Mouse (Mus musculus) WW6 (cell line): ENCODE results near the gene Scn3a.

Experiments
- DNase-seq: peaks from one replicate; pipeline ENCODE4 v3.0.0-alpha.2; 2013; ENCODE audit warnings: low read depth, low spot score

The Scn3a gene

DNA sequence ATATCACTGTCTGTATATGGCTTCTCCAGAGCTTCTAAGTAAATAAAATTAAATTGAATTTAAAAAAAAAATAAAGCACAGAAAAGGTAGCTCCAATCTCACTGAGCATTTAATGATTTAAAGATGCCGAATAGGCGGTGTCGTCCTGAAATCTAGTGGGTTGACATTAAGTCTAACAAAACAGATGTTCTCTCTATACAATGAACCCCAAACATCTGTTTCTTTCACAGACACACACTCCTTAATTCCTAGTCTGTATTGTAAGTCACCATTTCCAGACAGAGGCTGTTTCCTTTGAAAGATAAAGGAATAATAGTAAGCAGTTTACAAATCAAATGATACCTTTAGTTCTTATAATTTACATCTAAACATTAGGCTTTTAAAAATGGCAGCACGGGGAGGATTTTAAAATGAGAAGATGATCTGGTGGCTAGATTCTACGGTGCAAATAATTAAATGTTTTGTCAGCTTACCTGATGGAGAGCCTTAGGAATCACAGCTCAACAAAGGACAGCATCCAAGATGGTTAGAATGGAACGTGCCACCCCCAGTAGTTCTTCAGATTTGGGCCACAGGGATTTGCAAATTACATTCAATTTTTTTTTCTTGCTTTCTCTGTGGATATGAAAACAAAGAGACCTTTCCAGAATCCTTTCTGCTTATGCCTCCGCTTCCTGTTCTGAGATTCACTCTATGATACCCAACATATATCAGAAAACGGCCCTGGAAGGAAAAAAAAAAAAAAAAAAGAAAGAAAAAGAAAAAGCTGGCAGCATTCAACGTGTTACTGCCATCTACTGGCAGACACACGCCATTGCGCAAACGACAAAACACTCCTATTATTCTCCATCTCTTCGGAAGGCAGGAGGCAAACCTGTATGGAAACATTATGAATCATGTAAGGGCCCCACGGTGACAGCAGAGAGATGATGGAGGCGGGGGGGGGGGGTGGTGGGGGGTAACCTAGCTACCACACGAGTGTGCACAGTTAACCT is at the start of gene Scn3a:
TSS of gene Scn3a (minus strand) at position 835 of the 995 bp plus-strand sequence.
- DNase-seq = no peak

GRCm38 (mm10) chr2:65611887-65612286 is 44.5 kb upstream of the Scn3a start:
- DNase-seq = no peak

GRCm38 (mm10) chr2:65607813-65608212 is 40.4 kb upstream of the Scn3a start:
- DNase-seq = no peak

- DNase-seq = no peak
Observed at GRCm38 (mm10) chr2:65587679-65588078, 20.3 kb upstream of the Scn3a start.

DNA sequence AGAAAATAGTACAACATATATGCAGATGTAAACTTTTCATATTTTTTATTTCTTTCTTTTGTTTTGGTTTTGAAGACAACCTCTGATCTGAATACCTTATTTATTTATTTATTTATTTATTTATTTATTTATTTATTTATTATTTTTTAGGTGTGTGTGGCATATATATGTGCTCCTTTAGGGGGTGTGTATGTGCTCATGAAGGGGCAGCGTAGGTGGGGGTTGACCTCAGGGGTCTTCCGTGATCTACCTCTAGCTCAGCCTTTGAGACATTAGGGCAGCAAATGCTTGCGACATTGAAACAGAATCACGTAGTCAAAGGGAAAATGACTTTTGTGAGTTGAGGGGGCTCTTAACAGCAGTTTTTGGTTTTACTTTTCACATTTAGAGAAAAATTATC is 498 bp upstream of the Scn3a start:
- no peak for DNase-seq

DNA sequence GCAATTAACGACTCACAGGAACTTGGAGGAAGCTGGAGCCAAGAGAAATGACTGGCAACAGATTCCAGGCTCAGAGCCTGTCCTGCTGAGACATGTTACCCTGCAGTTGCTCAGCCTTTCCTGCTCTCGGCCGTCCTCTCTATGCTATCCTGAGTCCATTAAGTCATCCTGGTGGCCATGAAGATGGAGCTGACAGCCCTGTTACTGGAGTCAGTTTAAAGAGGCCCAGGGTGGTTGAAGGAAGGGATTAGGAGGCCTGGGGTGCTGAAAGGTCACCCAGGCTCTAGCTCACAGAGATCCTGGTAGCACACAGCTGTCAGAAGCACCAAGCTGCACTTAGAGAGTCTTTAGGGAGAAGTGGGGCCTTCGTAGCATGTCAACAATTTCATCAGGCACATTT is 3.5 kb downstream of the Scn3a start:
- DNase-seq = no peak

DNA sequence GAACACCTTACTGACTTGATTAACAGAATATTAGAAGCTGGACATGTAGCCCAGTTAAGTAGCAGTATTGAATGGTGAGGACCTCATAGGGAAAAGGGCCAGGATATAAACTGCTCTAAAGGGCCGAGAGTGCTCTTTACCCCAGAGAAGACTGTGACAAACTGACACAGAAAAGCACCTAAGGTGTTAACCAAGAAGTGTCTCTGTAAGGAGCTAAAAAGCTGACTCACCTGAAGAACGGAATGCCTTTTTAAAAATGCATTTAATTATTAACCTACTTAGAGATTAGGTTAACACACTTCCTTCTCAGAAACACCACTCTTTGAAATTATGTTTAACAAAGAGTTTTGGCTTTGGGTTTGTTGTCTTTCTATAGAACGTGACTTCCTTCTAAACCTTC is 9.7 kb downstream of the Scn3a start:
- no peak for DNase-seq

- DNase-seq = no peak
Observed at GRCm38 (mm10) chr2:65554662-65555061, 12.8 kb downstream of the Scn3a start.

DNA sequence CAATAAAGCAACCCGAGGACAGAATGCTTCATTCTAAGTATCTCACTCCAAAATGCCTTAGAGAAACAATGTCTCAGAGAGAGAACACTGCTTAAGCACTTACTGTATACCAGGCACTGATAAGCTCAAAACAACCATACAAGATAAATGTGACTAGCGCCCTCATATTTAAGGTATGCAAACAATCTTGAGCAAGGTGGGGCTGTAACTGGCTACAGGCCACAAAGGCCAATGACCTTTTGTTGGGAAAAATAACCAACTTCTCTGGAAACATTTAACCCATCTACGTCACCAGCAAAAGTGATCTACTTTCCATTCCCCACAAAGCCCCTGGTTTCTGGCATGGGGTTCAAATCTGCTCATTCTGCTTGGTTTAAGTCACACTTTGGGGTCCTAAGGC is 14.0 kb downstream of the Scn3a start:
- DNase-seq = no peak

- no peak for DNase-seq
Observed at GRCm38 (mm10) chr2:65552727-65553126, 14.7 kb downstream of the Scn3a start.

- no peak for DNase-seq
Observed at GRCm38 (mm10) chr2:65552222-65552621, 15.2 kb downstream of the Scn3a start.

GRCm38 (mm10) chr2:65551736-65552135 is 15.7 kb downstream of the Scn3a start:
- no peak for DNase-seq

DNA sequence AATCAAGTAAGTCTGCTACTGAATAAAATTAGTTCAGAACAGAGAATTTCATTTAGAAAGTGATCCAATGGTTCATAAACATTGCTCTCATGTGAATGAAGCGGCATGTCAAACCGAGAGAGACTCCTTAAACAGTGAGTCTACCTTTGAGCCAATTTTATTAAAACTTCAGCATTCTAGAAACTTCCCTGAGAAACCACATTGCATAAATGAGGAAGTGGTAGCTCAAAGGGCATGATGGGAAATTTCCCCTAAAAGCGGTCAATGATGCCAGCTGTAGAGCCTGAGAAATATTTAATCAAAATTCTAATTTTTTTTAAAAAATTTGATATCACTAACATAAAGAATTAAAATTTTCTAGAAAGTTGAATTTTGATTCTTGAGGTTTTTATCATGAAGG is 16.9 kb downstream of the Scn3a start:
- no peak for DNase-seq

GRCm38 (mm10) chr2:65548665-65549064 is 18.8 kb downstream of the Scn3a start:
- no peak for DNase-seq

GRCm38 (mm10) chr2:65547341-65547740 is 20.1 kb downstream of the Scn3a start:
- no peak for DNase-seq

DNA sequence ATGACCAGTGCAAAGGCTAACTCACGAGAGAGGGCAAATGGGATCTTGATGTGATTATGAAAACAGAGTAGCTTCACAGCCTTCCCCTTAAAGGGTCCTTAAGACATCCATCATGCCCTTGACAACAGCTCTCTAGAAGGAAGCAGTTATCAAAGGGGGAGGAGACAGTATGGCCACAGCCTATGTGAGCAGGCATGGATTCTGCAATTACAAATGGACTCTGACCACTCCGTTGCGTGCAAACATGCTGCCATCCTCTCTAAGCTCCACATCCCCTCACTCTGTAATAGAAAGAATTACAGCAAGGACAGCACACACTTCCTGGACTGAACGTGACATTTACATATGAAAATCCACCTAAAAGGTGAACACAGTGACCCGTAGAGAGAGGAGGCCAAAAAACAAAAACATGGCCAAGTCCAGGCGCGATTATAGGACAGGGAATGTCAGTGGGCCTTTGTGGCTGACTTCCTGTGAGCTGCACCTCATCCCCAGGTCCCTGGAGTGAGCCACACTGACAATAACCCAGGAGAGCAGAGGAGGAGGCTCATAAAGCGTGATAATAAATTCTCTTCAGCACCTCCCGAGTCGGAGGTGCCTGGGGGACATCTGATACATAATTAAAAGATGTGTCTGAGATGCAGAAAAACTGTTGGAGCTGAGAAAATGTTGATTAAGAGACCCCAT is 24.4 kb downstream of the Scn3a start:
- no peak for DNase-seq

GRCm38 (mm10) chr2:65541781-65542180 is 25.6 kb downstream of the Scn3a start:
- DNase-seq = no peak

DNA sequence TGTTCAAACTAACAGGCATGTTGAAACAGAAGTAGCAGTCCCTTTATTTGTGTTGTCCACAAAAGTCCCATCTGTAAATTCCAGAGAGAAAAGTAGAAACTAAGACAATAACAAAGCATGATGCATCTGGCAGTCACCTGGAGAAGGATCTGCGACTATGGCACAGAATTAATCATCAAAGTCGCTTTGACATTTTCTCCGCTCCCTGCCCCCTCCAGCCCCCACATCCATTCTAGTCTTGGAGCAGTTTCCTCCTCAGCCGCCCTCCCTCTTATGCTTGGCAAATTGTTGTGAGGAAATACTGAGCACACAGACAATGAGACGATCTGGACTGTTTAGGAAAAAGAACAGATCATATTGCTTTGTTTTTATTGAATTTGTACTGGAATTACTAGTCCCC is 29.0 kb downstream of the Scn3a start:
- no peak for DNase-seq

DNA sequence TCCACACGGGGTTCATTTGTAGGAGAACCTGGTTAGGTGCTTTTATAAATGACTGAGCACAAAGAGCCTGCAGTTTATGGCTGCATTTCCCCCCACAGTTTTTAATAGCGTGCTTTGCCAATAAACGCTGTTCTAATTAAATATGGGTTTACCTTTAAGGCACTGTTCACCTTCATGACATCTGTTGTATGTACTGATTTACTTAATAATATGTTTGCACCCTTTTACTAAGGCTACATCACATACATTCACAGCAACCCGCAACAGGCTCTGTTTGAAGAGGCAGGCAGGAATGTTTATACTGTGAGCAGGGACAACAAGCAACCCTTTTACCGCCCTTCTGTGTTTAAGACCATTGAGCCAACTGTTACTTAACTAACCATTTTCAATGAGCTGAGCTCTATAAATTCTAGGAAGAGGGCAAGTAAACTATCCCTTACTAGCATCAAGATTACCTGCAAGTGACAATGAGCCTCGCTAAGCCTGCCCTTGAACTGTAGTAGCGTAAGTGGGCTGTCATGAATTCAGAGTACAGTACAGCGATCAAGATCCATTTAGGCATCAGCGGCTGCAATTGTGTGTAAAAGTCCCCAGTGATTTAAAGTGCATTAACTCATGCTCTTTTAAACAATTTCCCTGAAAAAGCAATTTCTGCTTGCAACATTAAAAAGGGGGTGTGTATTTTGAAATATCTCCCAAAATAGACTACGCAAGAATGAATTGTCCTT is 35.1 kb downstream of the Scn3a start:
- DNase-seq = no peak

DNA sequence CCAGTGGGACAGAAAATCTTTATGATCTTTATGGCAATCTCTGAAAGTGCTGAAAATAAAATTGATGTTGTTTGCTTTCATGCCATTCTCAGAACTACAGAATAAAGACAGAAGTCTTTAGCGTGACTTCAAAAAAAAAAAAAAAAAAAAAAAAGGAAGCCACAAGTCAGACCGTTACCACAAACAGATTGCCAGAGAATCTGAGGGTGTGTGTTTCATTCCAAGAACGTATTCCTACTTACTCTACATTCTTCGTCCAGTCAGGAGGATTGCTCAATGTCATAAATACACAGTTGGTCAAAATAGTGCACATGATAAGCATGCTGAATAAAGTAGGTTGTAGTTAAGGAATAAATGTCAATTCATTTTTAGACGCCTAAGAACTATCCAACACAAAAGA is 38.3 kb downstream of the Scn3a start:
- no peak for DNase-seq

GRCm38 (mm10) chr2:65516703-65517102 is 50.7 kb downstream of the Scn3a start:
- no peak for DNase-seq

GRCm38 (mm10) chr2:65508217-65508616 is 59.2 kb downstream of the Scn3a start:
- DNase-seq = peak; percentile 39
